Mouse (Mus musculus) left cerebral cortex, postnatal 10 days (tissue): ENCODE measurements around the gene Epb42. TPM values are rescaled to one million over a fixed set of nuclear protein-coding genes. Genes with fewer than 3 reads are reported as not detected.
"Not testable (repeated sequence)": the region's sequence is repeated elsewhere in the genome, so short reads cannot be mapped to it uniquely, and the experiment has no call there.

ENCODE experiments used
- DNase-seq, 2 experiments: peaks; one replicate each; pipeline ENCODE4 v3.0.0; 2021 to 2022; ENCODE audit warnings: low spot score in 2 of 2, mixed read lengths in 1 of 2; ENCODE audit errors: extremely low spot score in 1 of 2
- intact Hi-C: fragments of 180-260 bp; cut with DNase I; formaldehyde crosslinking; loops from one replicate; pipeline ENCODE4 v1.15.1; 2025
- total RNA-seq, 2 experiments: library from RNA; stranded (reverse); gene quantifications; 2 replicates each; pipeline ENCODE4 v1.2.3; 2021

Gene Epb42
- total RNA-seq, 2 experiments from 2014 or later, result not detected

- intact Hi-C loops, result no loop called here
- DNase-seq, result no peak
These were observed 24.2 kb downstream of the Epb42 start for GRCm38 (mm10) chr2:121012676-121013075.

DNA sequence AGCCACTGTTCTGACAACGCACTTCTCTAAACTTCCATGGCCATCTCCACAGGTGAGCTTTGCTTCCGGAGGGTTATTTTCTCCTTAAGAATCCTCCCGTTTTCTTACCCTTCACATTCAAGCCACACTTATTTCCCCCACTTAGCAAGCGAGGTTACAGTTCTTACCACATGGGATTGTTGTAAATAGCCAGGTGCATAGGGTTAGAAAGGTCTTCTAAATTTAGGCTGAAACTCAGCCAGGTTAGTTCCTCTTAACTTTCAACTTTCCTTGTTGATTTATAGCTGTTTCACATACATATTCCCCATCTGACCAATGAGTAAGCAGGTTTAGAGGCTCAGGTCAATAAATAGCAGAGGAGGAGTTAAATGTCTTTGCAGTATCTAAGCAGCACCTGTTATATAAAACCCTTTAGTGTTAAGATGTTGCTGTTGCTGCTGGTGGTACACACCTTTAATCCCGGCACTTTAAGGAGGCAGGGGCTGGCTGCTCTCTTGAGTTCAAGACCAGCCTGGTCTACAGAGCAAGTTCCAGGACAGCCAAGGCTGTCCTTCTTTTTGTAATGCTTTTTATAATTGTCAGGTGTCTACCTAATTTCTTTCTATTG lies 27.7 kb downstream of the Epb42 start:
- intact Hi-C loops, result no loop called here
- DNase-seq, result no peak

GRCm38 (mm10) chr2:121008664-121009007 lies 28.2 kb downstream of the Epb42 start:
- intact Hi-C loops, result no loop called here
- DNase-seq, result no peak

GRCm38 (mm10) chr2:121007925-121008663 lies 28.8 kb downstream of the Epb42 start, which contains the start of gene Ccndbp1:
Ccndbp1 (plus strand) TSS chr2:121008403.
- DNase-seq, result peak; percentile 83 to 94
- intact Hi-C loops, result no loop called here

- no peak for DNase-seq
- intact Hi-C loops, result no loop called here
These were observed 29.9 kb downstream of the Epb42 start for GRCm38 (mm10) chr2:121006986-121007385.

- no peak for DNase-seq
- intact Hi-C loops, result no loop called here
These were observed 32.7 kb downstream of the Epb42 start for GRCm38 (mm10) chr2:121004018-121004811.

- intact Hi-C loops, result no loop called here
- DNase-seq, result no peak
These were observed 33.3 kb downstream of the Epb42 start for GRCm38 (mm10) chr2:121003586-121003985.

GRCm38 (mm10) chr2:120998863-120999262 lies 38.0 kb downstream of the Epb42 start:
- no peak for DNase-seq
- intact Hi-C loops, result no loop called here

DNA sequence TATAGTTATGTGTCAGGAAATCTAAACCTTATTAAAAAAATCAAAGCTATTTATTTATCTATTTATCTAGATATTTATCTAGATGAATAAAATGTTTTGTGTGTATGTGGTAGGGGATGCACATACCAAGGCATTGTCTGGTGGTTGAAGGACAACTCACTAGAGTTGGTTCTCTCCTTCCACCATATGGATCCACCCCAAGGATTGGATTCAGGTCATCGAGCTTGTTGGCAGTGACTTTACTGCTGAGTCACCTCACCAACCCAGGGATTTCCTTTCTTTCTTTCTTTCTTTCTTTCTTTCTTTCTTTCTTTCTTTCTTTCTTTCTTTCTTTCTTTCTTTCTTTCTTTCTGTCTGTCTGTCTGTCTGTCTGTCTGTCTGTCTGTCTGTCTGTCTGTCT lies 40.3 kb downstream of the Epb42 start:
- intact Hi-C loops, DNase-seq: not testable (repeated sequence)

DNA sequence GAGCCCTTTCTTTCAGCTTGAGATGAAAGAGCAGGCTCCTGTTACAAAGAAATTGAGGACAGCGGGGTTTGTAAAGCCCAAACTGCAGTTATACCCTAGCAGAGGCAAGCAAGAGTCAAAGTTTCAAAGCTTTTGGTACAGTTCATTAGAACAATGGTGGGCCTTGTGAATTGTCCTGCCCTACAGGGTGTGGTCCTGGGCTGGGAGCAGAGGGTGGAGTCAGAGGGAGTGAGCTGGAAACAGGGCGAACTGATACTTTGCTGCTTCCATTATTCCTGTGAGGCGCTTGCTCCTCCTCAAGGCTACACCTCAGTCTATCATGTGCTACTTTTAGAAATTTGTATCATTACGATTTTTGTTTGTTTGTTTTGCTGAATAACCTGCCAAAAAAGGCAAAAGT lies 45.7 kb downstream of the Epb42 start:
- intact Hi-C loops, result no loop called here
- no peak for DNase-seq

DNA sequence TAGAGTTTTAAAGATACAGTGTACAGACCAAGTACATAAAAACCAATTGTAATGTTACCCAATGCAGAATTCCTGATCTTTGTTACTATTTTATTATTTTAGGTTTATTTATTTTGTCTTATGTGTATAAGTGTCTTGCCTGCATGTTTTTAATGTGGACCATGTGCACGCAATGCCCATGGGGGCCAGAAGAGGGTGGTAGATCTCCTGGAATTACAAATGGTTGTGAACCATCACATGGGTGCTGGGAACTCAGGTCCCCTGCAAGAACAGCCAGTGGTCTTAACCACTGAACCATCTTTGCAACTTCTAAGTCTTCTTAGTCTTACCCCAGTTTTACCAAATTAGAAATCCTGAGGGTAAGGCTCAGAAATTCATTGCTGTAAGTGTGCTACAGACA lies 51.6 kb downstream of the Epb42 start:
- intact Hi-C loops, result no loop called here
- DNase-seq, result no peak

DNA sequence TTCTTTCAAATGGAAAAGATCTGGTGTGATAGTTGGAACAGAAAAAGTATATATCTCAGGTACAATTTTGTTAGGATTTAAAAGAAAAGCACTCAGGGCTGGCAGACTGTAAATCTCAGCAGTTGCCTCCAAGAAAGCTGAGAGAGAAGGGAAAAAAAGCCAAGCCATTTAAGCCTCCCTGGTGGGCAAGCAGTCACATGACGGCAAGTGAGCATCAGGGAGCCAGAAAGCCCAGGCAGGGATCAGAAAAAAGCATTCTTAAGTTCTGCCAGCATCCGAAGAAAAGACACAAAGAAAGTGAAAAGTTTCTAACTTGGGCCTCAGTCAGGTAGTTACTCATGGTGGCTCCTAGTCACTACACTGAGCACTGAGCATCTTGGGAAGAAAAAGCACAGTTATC lies 53.3 kb downstream of the Epb42 start:
- DNase-seq, result no peak
- intact Hi-C loops, result no loop called here

GRCm38 (mm10) chr2:120980861-120981260 lies 56.0 kb downstream of the Epb42 start:
- intact Hi-C loops, result no loop called here
- DNase-seq, result no peak

DNA sequence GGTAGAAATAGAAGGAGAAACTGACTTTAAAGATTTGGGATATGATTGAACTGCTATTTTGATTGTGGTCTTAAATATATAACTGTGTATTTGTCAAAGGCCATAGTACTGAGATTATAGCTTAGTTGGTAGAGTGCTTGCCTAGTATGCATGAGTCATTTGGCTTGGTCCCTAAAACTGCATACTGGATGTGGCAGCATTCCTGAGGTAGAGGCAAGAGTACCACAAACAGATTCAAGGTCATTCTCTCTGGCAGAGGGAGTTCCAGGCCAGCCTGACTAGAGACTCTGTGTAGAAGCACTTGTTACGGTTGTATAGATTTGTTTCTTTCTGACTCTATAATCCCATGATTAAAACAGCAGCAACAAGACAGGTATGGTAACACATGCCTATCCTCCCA lies 57.1 kb downstream of the Epb42 start:
- DNase-seq, result no peak
- intact Hi-C loops, result no loop called here

DNA sequence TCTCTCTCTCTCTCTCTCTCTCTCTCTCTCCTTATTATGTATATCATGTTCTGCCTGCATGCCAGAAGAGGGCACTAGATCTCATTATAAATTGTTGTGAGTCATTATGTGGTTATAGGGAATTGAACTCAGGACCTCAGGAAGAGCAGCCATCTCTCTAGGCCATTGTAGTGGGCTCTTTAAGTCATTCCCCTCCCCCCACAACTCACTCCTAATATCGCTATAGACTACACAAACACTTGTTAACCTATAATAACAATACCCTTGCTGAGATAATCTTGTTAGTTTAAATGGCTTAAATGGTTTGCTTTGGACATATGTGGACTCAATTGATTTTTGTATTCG lies 58.2 kb downstream of the Epb42 start:
- no peak for DNase-seq
- intact Hi-C loops, result no loop called here

DNA sequence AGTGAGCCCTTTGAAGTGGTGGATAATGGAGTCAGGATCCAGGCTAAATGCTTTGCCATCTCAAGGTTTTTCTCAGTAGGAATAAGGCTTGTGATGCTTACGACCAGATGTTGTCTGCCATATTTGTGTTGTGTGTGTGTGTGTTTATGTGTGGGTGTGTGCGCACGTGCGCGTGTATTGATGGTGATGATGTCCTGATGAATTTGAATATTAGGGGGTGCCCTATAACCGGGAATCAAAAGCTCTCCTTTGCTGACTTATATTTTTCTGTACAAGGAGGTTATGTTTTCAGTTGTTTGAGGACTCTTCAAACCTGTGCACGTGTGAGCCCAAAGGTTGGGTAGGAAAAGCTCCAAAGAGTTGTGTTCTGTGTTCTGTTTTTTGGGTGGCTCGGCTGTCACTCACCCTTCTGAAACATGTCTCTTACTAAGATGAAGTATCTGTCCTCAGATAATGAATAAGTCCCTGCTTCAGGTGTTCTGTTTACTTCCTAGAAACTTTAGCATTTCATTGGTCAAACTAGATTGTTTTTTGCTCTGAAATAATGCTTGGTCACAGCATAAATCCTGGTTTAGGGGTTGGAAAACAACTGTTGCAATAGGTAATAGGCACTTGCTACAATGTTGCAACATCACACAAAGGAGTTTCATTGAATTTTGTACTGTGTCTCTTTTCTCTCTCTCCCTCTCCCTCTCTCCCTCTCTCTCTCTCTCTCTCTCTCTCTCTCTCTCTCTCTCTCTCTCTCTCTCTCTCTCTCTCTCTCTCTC lies 58.8 kb downstream of the Epb42 start:
- intact Hi-C loops, result no loop called here
- DNase-seq, result no peak

GRCm38 (mm10) chr2:120976990-120977925 lies 59.6 kb downstream of the Epb42 start, which contains the start of gene Tmem62:
Tmem62 (plus strand) TSS chr2:120977017.
- DNase-seq, result peak; percentile 15 to 71
- intact Hi-C loops, result no loop called here

- DNase-seq, result no peak
These were observed 60.6 kb downstream of the Epb42 start for GRCm38 (mm10) chr2:120976308-120976707.

More at GRCm38 (mm10) chr2:120976308-120976707, 60.6 kb downstream of the Epb42 start:
- intact Hi-C loops, result no loop called here
